ENCODE assay signal across 10 mouse cellular contexts in the genomic region with DNA sequence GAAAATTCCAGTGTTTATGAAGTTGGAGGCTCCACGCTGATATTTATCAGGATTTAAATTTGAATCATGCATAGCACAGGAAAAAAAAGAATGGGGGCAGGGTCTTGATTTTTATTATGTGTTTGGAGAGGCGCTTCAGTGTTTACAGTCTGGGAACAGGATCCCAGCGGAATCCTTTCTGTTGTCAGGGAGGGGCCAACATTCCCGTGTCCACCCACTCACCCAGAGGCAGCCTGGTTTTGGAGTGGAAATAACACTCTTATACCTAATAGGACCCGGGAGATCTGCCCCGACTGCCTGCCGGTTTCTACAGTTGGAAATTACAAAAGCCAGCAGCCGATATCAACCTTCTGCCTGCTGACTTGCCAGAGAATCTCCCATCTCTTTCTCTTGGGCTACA.
A peak's percentile ranks its signal among the peaks of the same experiment; 100 is the strongest.
DNase-seq lines count a peak whose midpoint lies in the region; ATAC-seq and TF ChIP-seq lines count a peak whose summit lies in the region.
"Had no signal": no experiment of that assay in that cellular context is flagged by ENCODE, and none has a peak within 500 bp of the region (broad histone marks: within the 10 kb centered on the region; RNA-seq: fewer than 3 reads in every experiment).

No protein-coding gene starts in this region.

- no peaks in the 10 kb centered on the region for H3K79me2 ChIP-seq in heart, adult 2 months (replicated peaks; ENCODE audit: control insufficient read depth, insufficient read depth, low read length)

- H3K9ac ChIP-seq in heart, adult 2 months (ENCODE audit: low read depth, low read length) = no peak overlapping the region
- no peak overlapping the region for H3K9ac ChIP-seq in heart, embryonic 16.5 days (ENCODE audit: low read length)
- H3K9ac ChIP-seq: limb, embryonic 12.5 days; midbrain, embryonic 13.5 days had no signal

- TF ChIP-seq POLR2A in heart, adult 2 months (IDR thresholded peaks at IDR 0.05; ENCODE audit: insufficient read depth, low read depth, low read length) = no peak

- H3K27ac ChIP-seq in heart, adult 2 months = peak overlapping the region; percentile 67
- H3K27ac ChIP-seq in heart, embryonic 16.5 days (ENCODE audit: low read length) = peak overlapping the region; percentile 80
- H3K27ac ChIP-seq: limb, embryonic 12.5 days; midbrain, embryonic 13.5 days had no signal

- no peak for TF ChIP-seq CTCF in heart, adult 2 months (IDR thresholded peaks at IDR 0.05)

- no peak for ATAC-seq in heart, embryonic 16.5 days (replicated peaks; ENCODE audit: extremely low read depth, insufficient read depth, low FRiP score)
- ATAC-seq: midbrain, embryonic 13.5 days had no signal

- peaks cover 7% of the 10 kb centered on the region for H3K4me1 ChIP-seq in heart, adult 2 months (ENCODE audit: control insufficient read depth, insufficient read depth, low read length)
- H3K4me1 ChIP-seq in heart, embryonic 16.5 days (ENCODE audit: control insufficient read depth, insufficient read depth, low read length) = peaks cover 17% of the 10 kb centered on the region

- no peaks in the 10 kb centered on the region; the same call in none of the 2 replicates for H3K36me3 ChIP-seq in heart, adult 2 months (ENCODE audit: control insufficient read depth, insufficient read depth, low read length)
- H3K36me3 ChIP-seq in heart, embryonic 16.5 days (ENCODE audit: control insufficient read depth, insufficient read depth) = no peaks in the 10 kb centered on the region
- H3K36me3 ChIP-seq: limb, embryonic 12.5 days; midbrain, embryonic 13.5 days had no signal

- no peak overlapping the region for H3K4me3 ChIP-seq in heart, adult 2 months
- no peak overlapping the region for H3K4me3 ChIP-seq in heart, embryonic 16.5 days (ENCODE audit: low read length)
- H3K4me3 ChIP-seq: limb, embryonic 12.5 days had no signal

- H3K4me2 ChIP-seq in heart, embryonic 16.5 days (ENCODE audit: low read depth, low read length) = no peak overlapping the region

- TF ChIP-seq EP300 in heart, adult 2 months (IDR thresholded peaks at IDR 0.05; ENCODE audit: insufficient read depth, low read depth, low read length) = no peak

- WGBS in heart, adult 2 months = 28% methylated on average over 8 of the region's 8 CpGs
- 30% methylated on average over 8 of the region's 8 CpGs for WGBS in heart, embryonic 16.5 days

- H3K9me3 ChIP-seq in heart, embryonic 16.5 days (replicated peaks; ENCODE audit: control insufficient read depth, low read length) = no peaks in the 10 kb centered on the region
- H3K9me3 ChIP-seq: midbrain, embryonic 13.5 days had no signal

- intact Hi-C loops in heart, adult 2 months (cut with DNase I) = loop anchor here (5.0 kb wide), 3 partner anchors 46 to 74 kb away; no protein-coding TSS in a partner anchor

- DNase-seq in heart, adult 2 months = peak; percentile 35 to 47
- DNase-seq in heart, adult 8-10 months (ENCODE audit: low spot score) = no peak
- DNase-seq in MN1 (ENCODE audit: low spot score) = peak; percentile 45
- DNase-seq in lung, postnatal 10 days = peak; percentile 74
- no peak for DNase-seq in neural tube, embryonic 10.5 days (ENCODE audit: extremely low spot score, low spot score)
- no peak for DNase-seq in right cerebral cortex, postnatal 25 days
- DNase-seq in adrenal gland, adult 2 months = no peak

- no peaks in the 10 kb centered on the region for H3K27me3 ChIP-seq in heart, adult 2 months (ENCODE audit: control insufficient read depth, insufficient read depth, low read length)
- H3K27me3 ChIP-seq in heart, embryonic 16.5 days (ENCODE audit: control insufficient read depth, insufficient read depth, low read length) = no peaks in the 10 kb centered on the region
- H3K27me3 ChIP-seq: limb, embryonic 12.5 days; midbrain, embryonic 13.5 days had no signal

Comparison
In these comparisons a context has a peak if more than half of its experiments do, and no peak if none do; other contexts are left out.
1. DNase-seq: peak in heart, adult 2 months (2 of 2), MN1 (single experiment) and lung, postnatal 10 days (single experiment); none in heart, adult 8-10 months (single experiment), neural tube, embryonic 10.5 days (single experiment), right cerebral cortex, postnatal 25 days (single experiment) and adrenal gland, adult 2 months (single experiment).